Mouse (Mus musculus) gastrocnemius, postnatal 14 days (tissue): ENCODE measurements around the gene Rsg1. TPM values are rescaled to one million over a fixed set of nuclear protein-coding genes. Genes with fewer than 3 reads are reported as not detected.

Experiments used
- DNase-seq: peaks from one replicate; pipeline ENCODE4 v3.0.0; 2021; ENCODE audit warnings: mixed read lengths
- intact Hi-C: fragments of 180-260 bp; cut with DNase I; formaldehyde crosslinking; loops from one replicate; pipeline ENCODE4 v1.15.1; 2025; ENCODE audit warnings: low total_unique reads
- long read RNA-seq, 2 experiments: library from polyadenylated mRNA; stranded (forward); transcript quantifications; one replicate each; pipeline ENCODE4 v2.0.0; 2021
- total RNA-seq, 2 experiments: library from RNA; stranded (reverse); gene quantifications; 2 replicates each; pipeline ENCODE4 v1.2.3; 2021

Rsg1 gene
- under 1 TPM; 0.21 to 0.38 TPM for total RNA-seq
- long read RNA-seq, experiment 1 = 0 reads
- long read RNA-seq, experiment 2 = 0 reads

DNA sequence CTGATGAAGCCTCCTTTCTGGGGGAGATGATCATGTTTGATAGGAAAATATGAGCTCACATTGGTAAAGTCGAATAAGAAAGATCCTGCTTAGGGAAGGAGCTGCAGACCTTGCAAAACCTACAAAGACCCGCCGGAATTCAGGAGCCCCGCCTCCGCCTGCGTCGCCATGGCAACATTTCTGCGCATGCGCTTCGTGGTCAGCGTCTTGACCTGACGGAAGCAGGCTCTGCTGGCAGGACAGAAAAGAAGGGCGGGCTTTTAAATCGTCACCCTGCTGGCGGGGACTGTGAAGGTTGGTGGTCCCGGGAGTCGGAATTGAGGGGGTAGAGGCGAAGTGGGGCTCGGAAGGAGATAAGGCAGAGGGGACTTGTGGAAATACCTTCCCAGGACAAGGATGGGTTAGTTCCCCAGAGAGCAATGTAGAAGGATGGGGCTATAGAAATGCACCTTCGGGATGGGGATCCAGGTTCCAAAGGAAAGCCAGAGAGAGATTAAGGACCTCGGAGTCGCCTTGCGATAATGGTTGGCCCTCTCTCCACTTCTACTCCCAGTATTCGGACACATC is at the start of gene Rsg1:
Gene Rsg1 (plus strand): TSS at position 187 of the 567 bp plus-strand sequence.
- DNase-seq = peak; percentile 93
- intact Hi-C loops = loop anchor here (10.0 kb wide), 1 partner anchor 69 kb away; the partner anchor contains the start of gene Fbxo42

- no peak for DNase-seq
- intact Hi-C loops = no loop called here
Measured at GRCm38 (mm10) chr4:141165744-141166292, 47.9 kb upstream of the Rsg1 start.

- intact Hi-C loops = no loop called here
- DNase-seq = no peak
Measured at GRCm38 (mm10) chr4:141167156-141167555, 46.6 kb upstream of the Rsg1 start.

- intact Hi-C loops = no loop called here
Measured at GRCm38 (mm10) chr4:141172121-141172520, 41.6 kb upstream of the Rsg1 start.

DNA sequence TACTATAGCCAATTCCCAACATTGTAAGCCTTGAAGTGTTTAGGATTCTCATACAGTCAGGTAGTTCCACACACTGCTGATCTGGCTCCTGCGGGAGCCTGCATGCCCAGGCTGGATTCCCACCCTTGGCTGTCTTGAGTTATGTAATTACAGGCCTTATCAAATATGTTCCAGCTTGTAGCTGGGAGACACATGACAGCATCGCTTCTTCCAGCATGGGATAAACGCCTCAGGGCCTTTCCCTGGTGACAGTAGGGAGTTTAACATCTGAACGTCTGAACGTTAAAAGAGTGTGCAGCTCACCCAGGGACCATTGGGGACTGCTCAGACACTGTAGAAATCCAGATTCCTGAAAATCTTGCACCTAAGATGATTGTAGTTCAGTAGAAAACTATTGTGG is 38.0 kb upstream of the Rsg1 start:
- DNase-seq = no peak
- intact Hi-C loops = no loop called here

More at GRCm38 (mm10) chr4:141172121-141172520, 41.6 kb upstream of the Rsg1 start:
- DNase-seq = no peak

DNA sequence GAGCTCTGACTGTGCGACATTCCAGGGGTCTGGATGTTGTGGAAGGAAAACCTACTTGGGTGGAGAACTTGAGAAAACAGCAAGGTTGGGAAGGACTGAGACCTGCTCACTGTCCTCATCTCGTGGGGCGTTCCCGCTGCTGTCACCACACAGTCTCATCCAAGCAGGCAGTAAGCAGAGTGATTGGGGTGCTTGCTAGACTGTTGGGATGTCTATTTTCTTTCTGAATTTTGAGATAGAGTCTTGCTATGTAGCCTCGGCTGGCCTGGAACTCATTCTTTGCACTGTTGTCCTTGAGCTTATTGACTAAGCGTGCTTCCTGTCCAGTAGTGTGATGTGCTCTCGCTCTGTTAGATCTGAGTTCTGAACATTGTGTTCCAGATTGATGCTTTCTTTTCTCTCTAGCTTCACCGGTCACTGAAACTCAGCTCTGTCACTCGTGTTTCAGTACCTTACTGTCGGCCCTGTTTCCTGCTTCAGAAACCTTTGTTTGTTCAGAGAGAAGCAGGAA is 37.4 kb upstream of the Rsg1 start:
- intact Hi-C loops = no loop called here
- no peak for DNase-seq

DNA sequence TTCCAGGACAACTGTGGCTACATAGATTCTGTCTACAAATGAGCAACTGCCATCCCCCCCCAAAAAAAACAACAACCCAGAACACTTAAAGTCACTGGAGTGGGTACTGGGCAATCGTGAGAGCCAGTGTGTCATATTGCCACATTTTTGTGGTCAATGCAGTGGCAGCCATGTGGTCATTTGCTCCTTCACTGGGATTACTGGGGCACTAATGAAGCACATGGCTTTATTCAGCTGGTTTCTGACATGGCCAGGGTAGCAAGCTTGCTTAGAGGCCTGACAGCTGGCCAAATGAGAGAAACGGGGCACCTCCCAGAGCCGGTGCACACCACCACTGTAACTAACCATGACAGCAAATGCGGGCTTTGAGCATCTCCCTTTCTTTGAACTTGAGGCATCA is 35.3 kb upstream of the Rsg1 start:
- DNase-seq = no peak
- intact Hi-C loops = no loop called here

GRCm38 (mm10) chr4:141180831-141181230 is 32.9 kb upstream of the Rsg1 start:
- intact Hi-C loops = no loop called here
- no peak for DNase-seq

DNA sequence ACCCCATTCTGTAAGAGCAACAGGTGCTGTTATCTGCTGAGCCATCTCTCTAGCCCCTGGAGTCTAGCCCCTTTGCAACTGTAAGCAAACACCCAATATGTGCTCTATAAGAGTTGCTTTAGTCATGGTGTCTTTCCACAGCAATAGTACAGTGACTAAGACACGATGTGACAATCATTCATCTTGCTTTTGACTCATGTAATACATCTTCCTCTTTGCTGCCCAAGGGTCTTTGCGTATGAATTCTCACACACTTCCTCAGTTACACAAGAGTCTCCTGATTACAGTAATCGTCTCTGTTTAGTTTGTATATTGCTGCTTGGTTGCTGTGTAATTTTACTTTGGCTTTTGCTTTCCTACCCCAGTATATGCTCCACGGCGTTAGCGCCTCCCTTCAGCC is 31.8 kb upstream of the Rsg1 start:
- no peak for DNase-seq
- intact Hi-C loops = no loop called here

GRCm38 (mm10) chr4:141183932-141184331 is 29.8 kb upstream of the Rsg1 start:
- intact Hi-C loops = no loop called here
- DNase-seq = no peak

DNA sequence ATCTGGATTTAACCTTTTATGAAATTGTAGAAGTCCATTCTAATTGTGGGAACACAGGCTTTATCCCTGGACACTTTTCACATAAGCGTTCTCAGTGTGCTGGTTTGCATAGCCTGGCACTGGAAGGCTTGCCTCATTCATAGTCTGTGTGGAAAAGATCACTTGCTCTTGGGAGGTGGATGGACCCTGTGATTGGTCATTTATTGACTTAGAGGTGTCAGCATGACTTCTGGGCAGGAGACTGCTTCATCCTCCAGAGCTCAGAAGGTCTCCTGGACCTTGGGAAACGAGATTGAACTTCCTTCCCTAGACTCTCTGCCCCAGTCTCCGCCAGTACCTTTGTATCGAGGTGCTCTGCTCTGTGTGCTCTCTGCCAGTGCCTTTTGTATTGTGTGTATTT is 29.3 kb upstream of the Rsg1 start:
- DNase-seq = no peak
- intact Hi-C loops = no loop called here

DNA sequence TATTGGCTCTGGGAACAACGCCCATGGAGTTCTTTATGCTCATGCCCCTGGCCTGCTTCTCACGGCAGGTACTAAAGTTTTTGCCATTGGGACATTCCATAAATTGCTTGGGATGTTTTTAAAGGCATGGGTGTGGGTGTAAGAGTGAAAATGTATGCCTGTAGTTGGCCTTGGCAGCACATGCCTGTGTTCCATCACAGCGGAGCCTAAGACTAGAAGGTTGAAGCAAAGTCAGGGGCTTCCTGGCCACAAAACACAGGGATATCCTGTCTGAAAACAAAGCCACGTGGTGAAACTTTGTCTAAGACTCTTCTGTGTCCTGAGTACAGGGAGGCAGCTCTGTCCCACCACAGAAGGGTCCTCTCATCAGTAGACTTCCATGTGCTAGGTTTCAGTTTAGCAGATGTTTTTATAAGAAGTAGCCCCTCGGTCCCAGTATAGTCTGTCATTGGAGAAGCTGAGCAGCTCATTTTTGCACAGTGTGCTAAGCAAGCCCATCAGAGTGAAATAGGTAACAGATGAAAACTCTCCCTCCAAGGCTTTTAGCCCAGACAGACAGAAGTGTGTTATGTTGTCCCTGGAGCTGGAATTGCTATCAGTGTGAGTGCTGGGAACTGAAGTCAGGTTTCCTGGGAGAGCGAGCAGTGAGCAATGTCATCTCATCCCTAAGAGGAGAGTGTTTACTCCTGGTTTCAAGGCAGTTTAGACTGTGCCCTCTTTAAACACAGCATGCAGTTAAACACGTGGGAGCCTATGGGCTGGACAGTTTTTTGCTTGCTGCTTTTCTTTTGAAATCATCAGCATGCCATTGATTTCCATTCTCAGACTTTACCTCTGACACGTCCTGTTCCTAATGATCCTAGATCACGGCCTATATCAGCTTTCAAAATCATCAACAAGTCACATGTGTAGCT is 26.6 kb upstream of the Rsg1 start:
- intact Hi-C loops = no loop called here

DNA sequence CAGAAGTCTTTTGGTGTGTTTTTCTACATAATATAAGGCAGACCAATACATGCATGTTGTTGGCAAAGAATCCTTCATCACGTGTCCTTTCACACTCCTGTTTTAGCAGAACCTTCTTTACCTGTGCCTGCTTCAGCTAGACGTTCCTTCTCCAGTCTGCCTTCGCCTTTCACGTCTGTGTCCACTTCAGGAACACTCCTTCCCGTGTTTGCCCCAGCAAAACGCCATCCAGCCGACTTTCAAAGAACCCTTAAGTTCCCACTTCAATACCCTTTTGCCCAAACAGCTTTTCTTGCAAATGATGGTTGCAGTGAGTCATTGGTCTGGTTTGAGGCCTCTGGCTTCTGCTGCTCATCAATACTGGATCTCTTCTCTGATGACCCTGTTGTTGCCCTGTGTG is 22.5 kb upstream of the Rsg1 start:
- intact Hi-C loops = no loop called here
- DNase-seq = no peak

More for the DNA sequence above, 26.6 kb upstream of the Rsg1 start:
- DNase-seq = no peak

- DNase-seq = no peak
- intact Hi-C loops = no loop called here
Measured at GRCm38 (mm10) chr4:141194553-141194952, 19.2 kb upstream of the Rsg1 start.

- intact Hi-C loops = no loop called here
- DNase-seq = no peak
Measured at GRCm38 (mm10) chr4:141196981-141197685, 16.6 kb upstream of the Rsg1 start.

GRCm38 (mm10) chr4:141197686-141198035 is 16.1 kb upstream of the Rsg1 start:
- intact Hi-C loops = no loop called here
- DNase-seq = no peak

GRCm38 (mm10) chr4:141200906-141201305 is 12.8 kb upstream of the Rsg1 start:
- intact Hi-C loops = loop anchor here (10.0 kb wide), 1 partner anchor 164 kb away; the partner anchor contains the start of gene Fam131c
- DNase-seq = no peak

GRCm38 (mm10) chr4:141202192-141202591 is 11.6 kb upstream of the Rsg1 start:
- intact Hi-C loops = loop anchor here (10.0 kb wide), 1 partner anchor 163 kb away; the partner anchor contains the start of gene Fam131c
- no peak for DNase-seq

DNA sequence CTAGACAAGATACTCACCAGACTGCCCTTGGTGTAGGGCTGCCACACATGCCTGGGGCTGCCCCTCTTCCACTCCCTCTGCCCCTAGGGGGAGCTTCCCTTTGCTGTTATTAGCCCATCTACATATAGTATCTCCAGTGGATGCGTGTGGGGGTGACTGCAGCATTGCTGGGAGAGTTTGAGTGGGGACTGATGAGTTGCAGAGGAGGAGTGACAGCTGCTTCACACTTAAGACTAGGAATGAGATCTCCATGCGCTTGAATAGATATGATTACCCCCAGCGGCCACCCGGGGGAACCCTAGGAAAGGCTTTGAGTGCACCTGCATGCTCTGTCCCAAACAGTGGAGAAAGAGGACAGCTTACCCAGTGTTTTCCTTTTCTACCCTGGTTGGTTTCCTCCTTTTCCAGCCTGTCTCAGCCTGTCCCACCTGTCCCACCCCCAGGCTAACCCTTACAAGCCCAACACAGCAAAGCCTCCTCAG is 9.1 kb upstream of the Rsg1 start:
- peak; percentile 26 for DNase-seq

More for the DNA sequence above, 9.1 kb upstream of the Rsg1 start:
- intact Hi-C loops = loop anchor here (10.0 kb wide), 1 partner anchor 160 kb away; the partner anchor contains the start of gene Fam131c
